Mouse (Mus musculus): Measurements from ENCODE around the gene Plekhg5. TPM values are rescaled to one million over a fixed set of nuclear protein-coding genes. Genes with fewer than 3 reads are reported as not detected.
A peak's percentile ranks its signal among the peaks of the same experiment; 100 is the strongest.

The Plekhg5 gene
- polyA plus RNA-seq, 1 experiment = 5.5 TPM

DNA sequence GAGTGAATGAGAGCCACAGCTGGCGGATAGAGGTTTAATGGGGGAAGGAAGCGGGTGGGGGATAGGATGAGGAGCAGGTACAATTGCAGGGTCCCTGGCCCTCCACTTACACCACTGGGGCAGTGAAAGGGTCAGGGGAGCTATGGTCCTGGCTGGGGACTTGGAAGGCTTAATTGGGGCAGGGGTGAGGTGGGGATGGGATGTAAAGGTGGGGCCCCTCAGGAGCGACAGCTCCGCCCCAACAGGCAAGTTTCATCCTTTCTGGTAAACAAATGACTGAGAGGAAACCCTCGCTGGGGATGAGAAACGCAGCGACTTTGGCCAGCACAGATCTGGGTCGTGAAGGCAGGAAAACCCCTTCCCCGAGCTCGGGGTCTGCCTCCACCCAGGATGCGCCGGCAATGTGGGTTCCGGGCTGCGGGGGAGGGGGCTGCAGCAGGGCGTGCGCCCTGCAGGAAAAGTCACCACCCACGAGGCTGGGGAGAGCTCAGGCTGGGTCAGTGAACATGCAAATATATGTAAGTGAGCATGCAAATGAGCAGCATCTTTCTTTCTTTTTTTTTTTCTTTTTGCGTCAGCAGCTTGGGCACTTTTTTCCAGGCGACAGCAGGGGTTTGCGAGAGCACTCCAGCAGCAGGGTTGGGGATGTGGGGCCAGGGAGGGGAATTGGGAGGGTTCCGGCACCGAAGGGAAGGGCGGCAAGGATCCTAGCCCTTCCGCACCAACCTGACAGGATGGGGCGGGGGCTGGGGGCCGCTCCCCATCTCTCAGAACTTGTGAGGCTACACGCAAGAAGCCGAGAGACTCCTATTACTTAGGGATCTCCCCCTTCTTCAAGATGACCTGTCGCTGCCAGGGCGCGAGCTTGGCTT lies 48.2 kb downstream of the Plekhg5 start:
- TF ChIP-seq FLI1 (IDR thresholded peaks at IDR 0.05; ENCODE audit: low read length) (no peak), GATA1 (IDR thresholded peaks at IDR 0.05; ENCODE audit: borderline replicate concordance, low read length) (no peak)
- H3K36me3 ChIP-seq (replicated peaks; ENCODE audit: low read length) = no peaks in the 10 kb centered on the region
- H3K27me3 ChIP-seq (replicated peaks) = peaks cover 96% of the 10 kb centered on the region
- peaks cover 63% of the 10 kb centered on the region for H3K4me1 ChIP-seq
- peaks cover 5% of the 10 kb centered on the region for H3K9me3 ChIP-seq
- H3K4me3 ChIP-seq (replicated peaks) = peak overlapping the region; percentile 89

- no peak for TF ChIP-seq FLI1 (IDR thresholded peaks at IDR 0.05; ENCODE audit: low read length)
- TF ChIP-seq GATA1 (IDR thresholded peaks at IDR 0.05; ENCODE audit: borderline replicate concordance, low read length) = no peak
- H3K4me1 ChIP-seq = peaks cover 63% of the 10 kb centered on the region
- peaks cover 11% of the 10 kb centered on the region for H3K9me3 ChIP-seq
- H3K27me3 ChIP-seq (replicated peaks) = peaks cover 96% of the 10 kb centered on the region
- H3K36me3 ChIP-seq (replicated peaks; ENCODE audit: low read length) = peaks cover 4% of the 10 kb centered on the region
- peak overlapping the region; percentile 89 for H3K4me3 ChIP-seq (replicated peaks)
Measured at GRCm38 (mm10) chr4:152121183-152121505, 48.8 kb downstream of the Plekhg5 start.

DNA sequence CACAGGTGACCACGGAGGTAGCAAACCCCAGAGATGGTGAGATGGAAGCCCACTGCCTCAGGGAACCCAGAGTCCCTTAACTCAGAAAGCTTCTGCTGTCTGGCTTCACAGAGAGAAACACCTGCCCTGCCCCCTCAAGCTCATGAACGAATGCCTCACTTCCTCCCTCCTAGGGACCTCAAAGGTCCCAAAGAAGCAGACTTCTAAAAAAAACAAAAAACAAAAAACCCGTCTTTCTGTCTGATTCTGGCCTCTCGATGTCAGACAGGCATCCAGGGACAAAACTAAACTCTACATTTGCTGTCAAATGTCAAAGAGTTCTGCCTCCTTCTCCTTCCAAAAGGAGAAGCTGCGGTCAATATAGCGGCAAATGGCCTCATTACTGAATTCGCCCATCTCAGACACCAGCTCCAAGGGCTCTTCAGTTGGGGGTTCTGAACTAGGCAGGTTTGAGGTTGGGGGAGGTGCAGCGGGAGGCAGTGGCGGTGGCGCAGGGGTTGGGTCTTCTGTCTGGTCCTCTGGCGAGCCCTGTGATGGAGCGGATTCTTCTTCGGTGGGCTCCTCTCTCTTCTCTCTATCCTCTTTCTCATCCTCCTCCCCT lies 52.2 kb downstream of the Plekhg5 start:
- Histone ChIP-seq H3K4me3 (replicated peaks) (peak overlapping the region; percentile 88), H3K4me1 (peaks cover 61% of the 10 kb centered on the region), H3K27me3 (replicated peaks) (peaks cover 96% of the 10 kb centered on the region), H3K36me3 (replicated peaks; ENCODE audit: low read length) (peaks cover 25% of the 10 kb centered on the region), H3K9me3 (peaks cover 36% of the 10 kb centered on the region)
- TF ChIP-seq GATA1 (IDR thresholded peaks at IDR 0.05; ENCODE audit: borderline replicate concordance, low read length) (no peak), FLI1 (IDR thresholded peaks at IDR 0.05; ENCODE audit: low read length) (no peak)

DNA sequence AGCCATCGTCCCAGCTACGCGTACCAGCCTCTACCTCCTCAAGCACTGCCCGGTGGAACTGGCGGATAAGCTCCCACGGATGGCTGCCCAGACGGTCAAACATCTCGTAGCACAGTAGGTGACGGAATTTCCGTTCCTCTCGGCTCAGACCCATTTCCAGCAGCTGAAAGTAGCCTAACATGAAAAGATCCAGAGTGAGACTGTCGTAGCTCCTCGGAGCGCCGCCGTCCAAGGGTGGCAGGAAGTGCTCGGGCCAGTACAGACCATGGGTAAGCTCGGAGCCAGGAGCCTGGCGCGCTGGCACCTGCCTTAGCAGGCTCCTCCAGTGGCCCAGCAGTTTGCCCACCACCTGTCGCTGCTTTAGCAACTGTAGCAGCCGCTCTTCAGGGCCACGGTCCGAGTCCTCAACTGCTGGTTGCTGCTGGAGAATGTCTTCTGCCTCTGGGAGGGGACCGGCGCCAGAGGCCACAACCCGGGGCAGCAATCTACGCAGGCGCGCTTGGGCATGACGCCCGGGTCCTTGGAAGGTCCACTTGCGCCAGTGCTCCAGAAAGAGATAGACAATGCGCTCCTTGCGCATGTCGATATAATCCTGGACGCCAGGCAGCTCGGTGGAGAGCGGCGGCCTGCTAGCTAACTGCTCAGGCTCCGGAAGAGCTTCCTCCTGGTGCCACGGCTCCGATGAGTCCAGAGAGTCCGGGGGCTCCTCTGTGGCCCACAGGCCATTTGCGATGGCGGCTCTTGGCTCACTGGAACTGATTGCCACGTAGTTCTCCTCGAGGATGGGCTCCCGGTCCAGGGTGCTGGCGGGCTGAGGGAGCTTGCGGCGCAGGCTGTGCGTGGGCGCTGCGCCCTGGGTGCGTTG lies 53.1 kb downstream of the Plekhg5 start:
- Histone ChIP-seq H3K4me3 (replicated peaks) (peak overlapping the region; percentile 88), H3K4me1 (peaks cover 61% of the 10 kb centered on the region), H3K27me3 (replicated peaks) (peaks cover 96% of the 10 kb centered on the region), H3K9me3 (peaks cover 36% of the 10 kb centered on the region), H3K36me3 (replicated peaks; ENCODE audit: low read length) (peaks cover 25% of the 10 kb centered on the region)
- no peak for TF ChIP-seq FLI1 (IDR thresholded peaks at IDR 0.05; ENCODE audit: low read length)
- TF ChIP-seq GATA1 (IDR thresholded peaks at IDR 0.05; ENCODE audit: borderline replicate concordance, low read length) = no peak

DNA sequence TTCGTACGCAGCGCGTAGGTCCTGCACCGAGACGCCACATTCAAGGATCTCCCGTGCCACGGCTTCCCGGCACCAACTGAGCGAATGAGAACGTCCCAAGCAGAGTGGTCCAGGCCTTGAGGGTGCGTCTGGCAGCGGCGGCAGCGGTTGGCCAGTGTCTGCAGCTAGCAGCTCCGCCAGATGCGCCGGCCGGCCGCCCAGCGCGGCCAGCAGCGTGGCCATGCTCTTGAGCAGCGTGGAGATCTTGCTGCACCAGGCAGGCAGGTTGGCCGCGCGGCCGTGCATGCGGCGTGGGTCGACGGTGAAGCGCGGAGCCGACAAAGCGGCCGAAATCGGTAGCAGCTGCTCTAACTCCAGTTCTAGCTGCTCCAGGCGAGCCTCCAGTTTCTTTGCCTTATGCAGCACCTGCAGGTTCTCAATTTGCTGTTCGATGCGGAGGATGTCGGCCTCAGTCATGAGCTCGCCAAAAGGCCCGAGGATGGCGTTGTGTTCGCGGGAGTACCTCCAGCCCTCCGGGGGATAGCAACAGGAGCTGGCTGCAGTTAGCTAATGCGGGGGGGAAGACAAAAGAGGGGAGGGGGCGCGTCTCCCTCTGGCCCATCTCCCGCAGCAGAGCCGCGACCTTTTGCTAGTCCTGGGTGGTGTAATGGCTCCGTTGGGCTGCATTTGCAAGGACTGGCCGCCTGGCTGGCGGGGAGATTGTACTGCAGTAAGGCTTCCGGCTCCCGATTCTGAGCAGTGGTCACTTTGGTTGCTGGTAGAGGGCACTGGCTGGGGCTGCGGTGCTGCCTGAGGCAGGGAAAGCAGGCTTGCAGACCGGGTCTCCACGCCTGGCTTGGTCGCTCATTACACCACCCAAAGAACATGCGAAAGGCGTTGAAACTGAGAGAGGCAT lies 54.0 kb downstream of the Plekhg5 start:
- H3K4me1 ChIP-seq = peaks cover 61% of the 10 kb centered on the region
- peaks cover 36% of the 10 kb centered on the region for H3K9me3 ChIP-seq
- H3K4me3 ChIP-seq (replicated peaks) = peak overlapping the region; percentile 88
- peaks cover 96% of the 10 kb centered on the region for H3K27me3 ChIP-seq (replicated peaks)
- no peak for TF ChIP-seq GATA1 (IDR thresholded peaks at IDR 0.05; ENCODE audit: borderline replicate concordance, low read length)
- no peak for TF ChIP-seq FLI1 (IDR thresholded peaks at IDR 0.05; ENCODE audit: low read length)
- peaks cover 25% of the 10 kb centered on the region for H3K36me3 ChIP-seq (replicated peaks; ENCODE audit: low read length)

DNA sequence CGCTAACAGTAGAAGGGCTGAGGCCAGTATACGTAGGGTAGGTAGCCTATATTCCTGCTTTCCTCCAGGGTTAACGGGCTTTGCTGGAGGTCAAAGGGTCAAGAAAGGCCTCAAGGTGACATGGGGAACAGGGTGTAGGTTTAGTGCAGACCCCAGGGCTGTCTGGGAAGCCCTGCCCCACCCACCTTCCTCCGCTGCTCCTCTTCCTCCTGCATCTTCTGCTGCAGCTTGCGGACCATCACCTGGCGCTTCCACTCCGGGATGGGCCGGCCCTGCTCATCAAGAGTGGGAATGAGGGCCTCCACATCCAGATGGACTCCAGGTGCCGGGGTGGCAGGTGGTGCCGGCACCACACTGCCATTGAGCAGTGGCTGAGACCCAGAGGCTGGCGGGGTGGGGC lies 55.6 kb downstream of the Plekhg5 start:
- Histone ChIP-seq H3K4me3 (replicated peaks) (no peak overlapping the region), H3K27me3 (replicated peaks) (peaks cover 100% of the 10 kb centered on the region), H3K9me3 (peaks cover 36% of the 10 kb centered on the region), H3K36me3 (replicated peaks; ENCODE audit: low read length) (peaks cover 25% of the 10 kb centered on the region), H3K4me1 (peaks cover 73% of the 10 kb centered on the region)
- no peak for TF ChIP-seq FLI1 (IDR thresholded peaks at IDR 0.05; ENCODE audit: low read length)
- no peak for TF ChIP-seq GATA1 (IDR thresholded peaks at IDR 0.05; ENCODE audit: borderline replicate concordance, low read length)

DNA sequence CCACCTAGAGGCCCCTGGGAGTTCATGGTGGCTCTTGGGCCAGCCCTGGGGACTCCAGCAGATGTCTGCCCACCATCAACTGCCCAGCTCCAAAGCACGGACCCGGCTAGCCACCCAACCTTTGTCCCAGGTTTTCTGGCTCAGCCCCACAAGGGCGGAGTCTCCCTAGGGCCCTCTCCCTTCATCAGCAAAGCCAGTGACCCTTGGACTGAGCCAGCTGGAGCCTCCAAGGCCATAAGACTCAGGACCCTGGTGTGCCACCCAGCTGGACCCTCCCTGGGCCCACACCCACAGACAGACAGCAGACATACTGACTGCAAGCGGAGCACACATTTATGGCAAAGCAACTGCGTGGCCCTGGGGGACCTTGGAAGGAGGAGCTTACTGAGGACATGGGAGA lies 56.5 kb downstream of the Plekhg5 start:
- Histone ChIP-seq H3K36me3 (replicated peaks; ENCODE audit: low read length) (peaks cover 25% of the 10 kb centered on the region), H3K4me1 (peaks cover 73% of the 10 kb centered on the region), H3K9me3 (peaks cover 36% of the 10 kb centered on the region), H3K4me3 (replicated peaks) (peak overlapping the region; percentile 31), H3K27me3 (replicated peaks) (peaks cover 99% of the 10 kb centered on the region)
- no peak for TF ChIP-seq GATA1 (IDR thresholded peaks at IDR 0.05; ENCODE audit: borderline replicate concordance, low read length)

DNA sequence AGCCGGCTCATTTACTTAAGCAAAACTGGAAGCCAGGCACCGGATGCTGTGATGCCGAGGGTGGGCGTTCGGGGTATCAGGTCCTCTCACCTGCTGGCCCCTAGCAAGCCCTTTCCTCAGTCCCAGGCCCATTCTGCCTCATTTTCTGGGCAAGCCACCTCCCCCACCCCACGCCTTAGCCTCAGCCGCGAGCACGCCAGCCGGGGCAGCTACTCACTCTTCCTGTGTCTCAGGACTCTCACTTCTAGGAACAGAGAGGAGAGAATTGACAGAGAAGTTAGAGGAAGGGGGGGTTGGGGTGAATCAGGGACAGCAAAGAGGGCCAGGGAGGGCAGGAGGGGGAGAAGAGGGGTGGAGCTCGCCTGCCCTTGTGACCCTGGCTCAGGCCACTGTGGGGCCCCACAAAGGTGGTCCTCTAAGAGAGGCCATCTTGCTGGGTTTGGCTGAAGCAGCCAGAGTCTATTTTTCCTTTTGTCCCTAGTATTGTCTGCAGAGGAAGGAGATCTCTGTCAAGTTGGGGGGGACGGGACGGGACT lies 57.2 kb downstream of the Plekhg5 start:
- peaks cover 99% of the 10 kb centered on the region for H3K27me3 ChIP-seq (replicated peaks)
- TF ChIP-seq GATA1 (IDR thresholded peaks at IDR 0.05; ENCODE audit: borderline replicate concordance, low read length) = no peak
- no peak for TF ChIP-seq FLI1 (IDR thresholded peaks at IDR 0.05; ENCODE audit: low read length)

More for the DNA sequence above, 57.2 kb downstream of the Plekhg5 start:
- Histone ChIP-seq H3K4me1 (peaks cover 66% of the 10 kb centered on the region), H3K9me3 (peaks cover 36% of the 10 kb centered on the region), H3K4me3 (replicated peaks) (peak overlapping the region; percentile 80), H3K36me3 (replicated peaks; ENCODE audit: low read length) (peaks cover 25% of the 10 kb centered on the region)
